Mouse (Mus musculus): ENCODE data around the gene Git2. TPM values are rescaled to one million over a fixed set of nuclear protein-coding genes. Genes with fewer than 3 reads are reported as not detected.

Gene Git2
- polyA plus RNA-seq, 1 experiment from 2014 or later = 29.1 TPM

DNA sequence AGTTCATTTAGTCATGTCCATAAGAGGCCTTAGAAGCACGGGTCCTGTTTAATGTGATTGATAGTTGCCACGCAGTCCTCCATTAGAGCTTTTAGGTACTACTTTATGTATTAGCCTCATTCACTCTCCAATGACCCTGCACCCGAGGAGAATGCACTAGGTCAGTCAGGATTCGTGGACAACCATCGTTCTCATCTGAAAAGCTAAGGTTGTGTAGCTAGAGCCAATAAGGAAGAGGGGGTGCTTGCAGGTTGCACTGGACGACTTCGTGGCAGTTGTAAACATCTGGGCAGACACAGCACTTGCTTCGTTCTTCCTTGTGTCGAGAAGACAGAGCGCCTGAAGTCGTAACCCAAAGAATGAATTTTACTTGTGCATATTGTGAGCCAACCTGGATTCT, 1.5 kb downstream of the Git2 start:
- Histone ChIP-seq H3K27ac (ENCODE audit: low read depth, low read length) (peak overlapping the region; percentile 95), H3K4me2 (ENCODE audit: low read length) (peak overlapping the region; percentile 92), H3K9ac (ENCODE audit: low read length) (peak overlapping the region; percentile 95), H3K36me3 (ENCODE audit: control insufficient read depth, insufficient read depth, low read length) (no peaks in the 10 kb centered on the region), H3K4me1 (ENCODE audit: control insufficient read depth, insufficient read depth, low read length) (peaks cover 17% of the 10 kb centered on the region), H3K4me3 (ENCODE audit: low read depth, low read length) (peak overlapping the region; percentile 100), H3K27me3 (replicated peaks; ENCODE audit: control insufficient read depth, insufficient read depth, low read length) (no peaks in the 10 kb centered on the region), H3K9me3 (replicated peaks; ENCODE audit: control insufficient read depth, low read length) (no peaks in the 10 kb centered on the region)
- peak; percentile 12 for DNase-seq (ENCODE audit: low spot score)
- 2% methylated on average over 11 of the region's 11 CpGs for WGBS
- peak; percentile 11; the same call in 1 of the 2 replicates for ATAC-seq

GRCm38 (mm10) chr5:114773211-114773710, 2.1 kb downstream of the Git2 start:
- H3K4me2 ChIP-seq (ENCODE audit: low read length) = peak overlapping the region; percentile 92
- 1% methylated on average over 36 of the region's 52 CpGs for WGBS
- H3K36me3 ChIP-seq (ENCODE audit: control insufficient read depth, insufficient read depth, low read length) = no peaks in the 10 kb centered on the region
- H3K27me3 ChIP-seq (replicated peaks; ENCODE audit: control insufficient read depth, insufficient read depth, low read length) = no peaks in the 10 kb centered on the region
- H3K27ac ChIP-seq (ENCODE audit: low read depth, low read length) = peak overlapping the region; percentile 95
- H3K4me3 ChIP-seq (ENCODE audit: low read depth, low read length) = peak overlapping the region; percentile 100
- H3K9ac ChIP-seq (ENCODE audit: low read length) = peak overlapping the region; percentile 96
- ATAC-seq (peak; percentile 83), DNase-seq (ENCODE audit: low spot score) (peak; percentile 99)
- no peaks in the 10 kb centered on the region for H3K9me3 ChIP-seq (replicated peaks; ENCODE audit: control insufficient read depth, low read length)
- H3K4me1 ChIP-seq (ENCODE audit: control insufficient read depth, insufficient read depth, low read length) = peaks cover 17% of the 10 kb centered on the region

DNA sequence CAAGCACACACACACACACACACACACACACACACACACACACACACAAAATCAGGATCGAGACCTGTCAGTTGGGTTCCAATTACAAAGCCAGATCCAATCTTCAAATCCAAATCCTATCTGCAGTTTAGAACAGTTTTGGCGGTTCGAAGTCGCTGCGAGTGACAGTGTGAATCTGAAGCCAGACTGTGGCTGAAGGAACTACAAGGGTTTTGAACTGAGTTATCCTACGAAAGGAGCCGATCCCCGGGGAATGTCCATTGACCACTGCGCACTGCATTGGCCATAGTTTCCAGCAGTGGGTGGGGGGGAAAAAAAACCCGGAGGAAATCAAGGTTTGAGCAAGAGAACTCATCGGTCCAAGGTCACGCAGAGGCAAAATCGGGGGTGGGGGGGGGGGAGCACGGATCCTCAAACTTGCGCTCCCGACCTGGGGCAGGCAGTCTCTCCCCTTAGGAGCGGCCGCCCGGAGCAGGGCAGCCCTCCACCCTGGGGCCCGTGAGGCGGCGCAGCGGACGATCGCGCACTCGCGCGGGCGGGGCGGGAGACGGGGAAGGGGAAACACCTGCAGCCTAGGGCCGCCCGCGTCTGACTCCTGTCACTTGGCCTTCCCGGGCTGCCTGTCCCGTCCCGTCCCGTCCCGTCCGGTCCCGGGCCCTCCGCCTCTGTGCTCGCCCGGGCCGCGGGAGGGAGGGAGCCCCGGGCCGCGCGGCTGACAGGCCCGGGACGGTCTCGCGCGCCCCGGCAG, 2.7 kb downstream of the Git2 start:
- H3K27me3 ChIP-seq (replicated peaks; ENCODE audit: control insufficient read depth, insufficient read depth, low read length) = no peaks in the 10 kb centered on the region
- H3K36me3 ChIP-seq (ENCODE audit: control insufficient read depth, insufficient read depth, low read length) = no peaks in the 10 kb centered on the region
- under 1% methylated on average over 31 of the region's 57 CpGs for WGBS
- peaks cover 17% of the 10 kb centered on the region for H3K4me1 ChIP-seq (ENCODE audit: control insufficient read depth, insufficient read depth, low read length)
- peak overlapping the region; percentile 100 for H3K4me3 ChIP-seq (ENCODE audit: low read depth, low read length)
- H3K4me2 ChIP-seq (ENCODE audit: low read length) = peak overlapping the region; percentile 81
- peak overlapping the region; percentile 71 for H3K27ac ChIP-seq (ENCODE audit: low read depth, low read length)
- ATAC-seq = peak; percentile 50
- H3K9ac ChIP-seq (ENCODE audit: low read length) = peak overlapping the region; percentile 96
- H3K9me3 ChIP-seq (replicated peaks; ENCODE audit: control insufficient read depth, low read length) = no peaks in the 10 kb centered on the region
- DNase-seq (ENCODE audit: low spot score) = peak; percentile 22

DNA sequence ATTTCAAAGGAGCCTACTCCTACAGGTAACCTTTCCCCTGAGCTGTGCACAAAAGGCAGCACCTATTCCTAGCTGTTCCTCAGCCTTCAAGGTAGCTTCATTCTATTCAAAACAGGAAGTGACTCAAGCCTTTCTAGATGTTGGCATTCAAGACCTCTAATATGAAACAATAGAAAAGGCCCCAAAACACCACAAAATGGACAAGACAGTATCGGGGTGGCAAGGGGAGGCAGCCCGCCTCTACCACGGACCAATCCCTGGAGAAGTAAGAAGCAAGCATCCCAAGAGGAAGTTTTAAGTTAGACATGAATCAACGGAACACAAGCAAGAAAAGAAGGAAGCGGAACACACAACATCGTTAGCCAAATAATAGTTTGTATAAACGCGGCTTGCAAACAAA, 3.5 kb downstream of the Git2 start:
- ATAC-seq (no peak), DNase-seq (ENCODE audit: low spot score) (no peak)
- H3K4me2 ChIP-seq (ENCODE audit: low read length) = peak overlapping the region; percentile 81
- H3K27me3 ChIP-seq (replicated peaks; ENCODE audit: control insufficient read depth, insufficient read depth, low read length) = no peaks in the 10 kb centered on the region
- H3K36me3 ChIP-seq (ENCODE audit: control insufficient read depth, insufficient read depth, low read length) = no peaks in the 10 kb centered on the region
- H3K9me3 ChIP-seq (replicated peaks; ENCODE audit: control insufficient read depth, low read length) = no peaks in the 10 kb centered on the region
- H3K4me3 ChIP-seq (ENCODE audit: low read depth, low read length) = peak overlapping the region; percentile 100
- H3K9ac ChIP-seq (ENCODE audit: low read length) = peak overlapping the region; percentile 96; the same call in 1 of the 2 replicates
- H3K4me1 ChIP-seq (ENCODE audit: control insufficient read depth, insufficient read depth, low read length) = peaks cover 17% of the 10 kb centered on the region
- no peak overlapping the region for H3K27ac ChIP-seq (ENCODE audit: low read depth, low read length)
- 46% methylated on average over 8 of the region's 8 CpGs for WGBS

- Histone ChIP-seq H3K4me3 (ENCODE audit: low read depth, low read length) (no peak overlapping the region), H3K4me2 (ENCODE audit: low read length) (no peak overlapping the region), H3K9me3 (replicated peaks; ENCODE audit: control insufficient read depth, low read length) (no peaks in the 10 kb centered on the region), H3K27me3 (replicated peaks; ENCODE audit: control insufficient read depth, insufficient read depth, low read length) (no peaks in the 10 kb centered on the region), H3K9ac (ENCODE audit: low read length) (no peak overlapping the region), H3K27ac (ENCODE audit: low read depth, low read length) (no peak overlapping the region), H3K36me3 (ENCODE audit: control insufficient read depth, insufficient read depth, low read length) (0 out of 2 replicates have a peak, but pooled peaks cover 4% of the 10 kb centered on the region), H3K4me1 (ENCODE audit: control insufficient read depth, insufficient read depth, low read length) (peaks cover 11% of the 10 kb centered on the region; the same call in 1 of the 2 replicates)
- ATAC-seq (no peak), DNase-seq (ENCODE audit: low spot score) (no peak)
- WGBS = 91% methylated on average over 8 of the region's 8 CpGs
Measured at GRCm38 (mm10) chr5:114769786-114770185, 5.5 kb downstream of the Git2 start.

GRCm38 (mm10) chr5:114767185-114767584, 8.1 kb downstream of the Git2 start:
- Histone ChIP-seq H3K9me3 (replicated peaks; ENCODE audit: control insufficient read depth, low read length) (no peaks in the 10 kb centered on the region), H3K27me3 (replicated peaks; ENCODE audit: control insufficient read depth, insufficient read depth, low read length) (no peaks in the 10 kb centered on the region), H3K4me2 (ENCODE audit: low read length) (no peak overlapping the region), H3K4me1 (ENCODE audit: control insufficient read depth, insufficient read depth, low read length) (peaks cover 6% of the 10 kb centered on the region; the same call in 1 of the 2 replicates), H3K4me3 (ENCODE audit: low read depth, low read length) (no peak overlapping the region), H3K27ac (ENCODE audit: low read depth, low read length) (no peak overlapping the region), H3K36me3 (ENCODE audit: control insufficient read depth, insufficient read depth, low read length) (peaks cover 25% of the 10 kb centered on the region), H3K9ac (ENCODE audit: low read length) (no peak overlapping the region)
- ATAC-seq = no peak
- DNase-seq (ENCODE audit: low spot score) = no peak
- WGBS = 81% methylated on average over 7 of the region's 7 CpGs

DNA sequence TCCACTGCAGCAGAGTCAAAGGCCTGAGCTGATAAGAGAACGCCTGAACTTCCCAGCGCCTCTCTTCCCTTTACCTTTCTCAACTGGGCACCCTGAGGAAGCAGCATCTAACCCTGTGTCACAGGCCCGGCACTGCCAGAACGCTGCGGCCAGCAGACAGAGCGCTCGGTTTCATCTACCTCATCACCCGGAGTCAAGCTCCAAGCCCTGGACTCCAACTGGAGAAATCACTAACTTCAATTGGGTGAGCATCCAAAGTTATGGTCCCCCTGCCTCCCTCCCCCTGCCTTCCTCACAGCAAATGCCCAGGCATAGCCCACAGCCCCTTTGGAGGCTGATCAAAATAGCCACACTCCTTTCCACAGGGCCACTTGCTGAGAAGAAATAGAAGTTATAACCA, 8.6 kb downstream of the Git2 start:
- H3K36me3 ChIP-seq (ENCODE audit: control insufficient read depth, insufficient read depth, low read length) = peaks cover 30% of the 10 kb centered on the region
- no peak overlapping the region for H3K4me3 ChIP-seq (ENCODE audit: low read depth, low read length)
- no peak for DNase-seq (ENCODE audit: low spot score)
- H3K4me2 ChIP-seq (ENCODE audit: low read length) = no peak overlapping the region
- H3K9me3 ChIP-seq (replicated peaks; ENCODE audit: control insufficient read depth, low read length) = no peaks in the 10 kb centered on the region
- no peaks in the 10 kb centered on the region for H3K27me3 ChIP-seq (replicated peaks; ENCODE audit: control insufficient read depth, insufficient read depth, low read length)
- no peak overlapping the region for H3K27ac ChIP-seq (ENCODE audit: low read depth, low read length)
- WGBS = 93% methylated on average over 8 of the region's 8 CpGs
- H3K4me1 ChIP-seq (ENCODE audit: control insufficient read depth, insufficient read depth, low read length) = peaks cover 2% of the 10 kb centered on the region; the same call in 1 of the 2 replicates
- no peak overlapping the region for H3K9ac ChIP-seq (ENCODE audit: low read length)
- ATAC-seq = no peak

- Histone ChIP-seq H3K4me3 (ENCODE audit: low read depth, low read length) (no peak overlapping the region), H3K27me3 (replicated peaks; ENCODE audit: control insufficient read depth, insufficient read depth, low read length) (no peaks in the 10 kb centered on the region), H3K27ac (ENCODE audit: low read depth, low read length) (no peak overlapping the region), H3K4me2 (ENCODE audit: low read length) (no peak overlapping the region), H3K36me3 (ENCODE audit: control insufficient read depth, insufficient read depth, low read length) (peaks cover 42% of the 10 kb centered on the region), H3K9ac (ENCODE audit: low read length) (no peak overlapping the region), H3K4me1 (ENCODE audit: control insufficient read depth, insufficient read depth, low read length) (no peaks in the 10 kb centered on the region), H3K9me3 (replicated peaks; ENCODE audit: control insufficient read depth, low read length) (no peaks in the 10 kb centered on the region)
- ATAC-seq (no peak), DNase-seq (ENCODE audit: low spot score) (no peak)
- WGBS = 88% methylated on average over 18 of the region's 18 CpGs
Measured at GRCm38 (mm10) chr5:114764812-114765735, 10.2 kb downstream of the Git2 start.

Data from forebrain, embryonic 14.5 days (tissue).